Mouse (Mus musculus) monocyte, adult 5-6 weeks (primary cell): ENCODE measurements around the gene Rasal2. TPM values are rescaled to one million over a fixed set of nuclear protein-coding genes. Genes with fewer than 3 reads are reported as not detected.

ENCODE experiments used
- ATAC-seq: fragments of 153-309, 156-312 bp; replicated peaks from 2 replicates; pipeline ENCODE4 v1.8.0; 2017; ENCODE audit warnings: mild to moderate bottlenecking; ENCODE audit not compliant: low TSS enrichment, insufficient number of reproducible peaks, severe bottlenecking, poor library complexity, low FRiP score
- total RNA-seq: library from RNA; stranded (forward); fragments of 200-1000, 200-491, 200-594 nt; gene quantifications from 3 replicates; pipeline ENCODE4 v1.2.3, GENCODE M21; 2017

Rasal2 gene
- total RNA-seq, 1 experiment from 2014 or later = 1.0 TPM

GRCm38 (mm10) chr1:157409648-157410047 is 2.7 kb downstream of the Rasal2 start:
- ATAC-seq = no peak

GRCm38 (mm10) chr1:157388027-157388426 is 24.4 kb downstream of the Rasal2 start:
- no peak for ATAC-seq

GRCm38 (mm10) chr1:157380694-157381093 is 31.7 kb downstream of the Rasal2 start:
- ATAC-seq = no peak

GRCm38 (mm10) chr1:157370397-157370796 is 42.0 kb downstream of the Rasal2 start:
- ATAC-seq = no peak

- ATAC-seq = no peak
These were observed 44.1 kb downstream of the Rasal2 start for GRCm38 (mm10) chr1:157368316-157368715.

- no peak for ATAC-seq
These were observed 65.7 kb downstream of the Rasal2 start for GRCm38 (mm10) chr1:157346661-157347060.

GRCm38 (mm10) chr1:157343519-157343918 is 68.9 kb downstream of the Rasal2 start:
- no peak for ATAC-seq

- no peak for ATAC-seq
These were observed 77.6 kb downstream of the Rasal2 start for GRCm38 (mm10) chr1:157334834-157335233.

GRCm38 (mm10) chr1:157328068-157328467 is 84.3 kb downstream of the Rasal2 start:
- no peak for ATAC-seq

- no peak for ATAC-seq
These were observed 89.3 kb downstream of the Rasal2 start for GRCm38 (mm10) chr1:157323091-157323490.

GRCm38 (mm10) chr1:157318896-157319295 is 93.5 kb downstream of the Rasal2 start:
- no peak for ATAC-seq

- ATAC-seq = no peak
These were observed 111.1 kb downstream of the Rasal2 start for GRCm38 (mm10) chr1:157301266-157301665.

GRCm38 (mm10) chr1:157299559-157299958 is 112.8 kb downstream of the Rasal2 start:
- no peak for ATAC-seq

- no peak for ATAC-seq
These were observed 113.4 kb downstream of the Rasal2 start for GRCm38 (mm10) chr1:157298990-157299389.

GRCm38 (mm10) chr1:157297137-157297536 is 115.3 kb downstream of the Rasal2 start:
- no peak for ATAC-seq

- no peak for ATAC-seq
These were observed 116.5 kb downstream of the Rasal2 start for GRCm38 (mm10) chr1:157295868-157296267.

- ATAC-seq = no peak
These were observed 122.2 kb downstream of the Rasal2 start for GRCm38 (mm10) chr1:157290173-157290572.

- no peak for ATAC-seq
These were observed 123.1 kb downstream of the Rasal2 start for GRCm38 (mm10) chr1:157289251-157289650.

- ATAC-seq = no peak
These were observed 125.8 kb downstream of the Rasal2 start for GRCm38 (mm10) chr1:157286561-157286960.

GRCm38 (mm10) chr1:157285366-157285765 is 127.0 kb downstream of the Rasal2 start:
- ATAC-seq = no peak

GRCm38 (mm10) chr1:157280781-157281180 is 131.6 kb downstream of the Rasal2 start:
- ATAC-seq = no peak
